Mouse (Mus musculus): Measurements from ENCODE around the gene Nek3. TPM values are rescaled to one million over a fixed set of nuclear protein-coding genes. Genes with fewer than 3 reads are reported as not detected.
"Not testable (repeated sequence)": the region's sequence is repeated elsewhere in the genome, so short reads cannot be mapped to it uniquely, and the experiment has no call there.

Gene Nek3
- polyA plus RNA-seq, 1 experiment from 2014 or later = 4.1 TPM

GRCm38 (mm10) chr8:22142592-22142991, 23.6 kb downstream of the Nek3 start:
- WGBS = 75% methylated on average over 4 of the region's 4 CpGs
- no peak overlapping the region for H3K4me2 ChIP-seq (replicated peaks)
- no peaks in the 10 kb centered on the region for H3K4me1 ChIP-seq
- H3K36me3 ChIP-seq = peaks cover 2% of the 10 kb centered on the region; the same call in 1 of the 2 replicates
- no peaks in the 10 kb centered on the region for H3K27me3 ChIP-seq
- no peaks in the 10 kb centered on the region for H3K9me3 ChIP-seq (replicated peaks)
- no peak overlapping the region for H3K4me3 ChIP-seq (replicated peaks)
- no peak overlapping the region for H3K27ac ChIP-seq (replicated peaks)
- no peak overlapping the region for H3K9ac ChIP-seq
- no peak for ATAC-seq (ENCODE audit: insufficient number of reproducible peaks, low FRiP score, low TSS enrichment, low read depth)

- Histone ChIP-seq H3K36me3 (peaks cover 2% of the 10 kb centered on the region; the same call in 1 of the 2 replicates), H3K4me3 (replicated peaks) (no peak overlapping the region), H3K27ac (replicated peaks) (no peak overlapping the region), H3K9ac (no peak overlapping the region), H3K4me2 (replicated peaks) (no peak overlapping the region), H3K4me1 (no peaks in the 10 kb centered on the region), H3K27me3 (no peaks in the 10 kb centered on the region), H3K9me3 (replicated peaks) (no peaks in the 10 kb centered on the region)
- WGBS = 85% methylated on average over 4 of the region's 4 CpGs
- ATAC-seq (ENCODE audit: insufficient number of reproducible peaks, low FRiP score, low TSS enrichment, low read depth) = no peak
Observed at GRCm38 (mm10) chr8:22141836-22142385, 24.3 kb downstream of the Nek3 start.

- ATAC-seq (ENCODE audit: insufficient number of reproducible peaks, low FRiP score, low TSS enrichment, low read depth); H3K4me2 ChIP-seq (replicated peaks); H3K27ac ChIP-seq (replicated peaks); H3K9me3 ChIP-seq (replicated peaks); H3K4me3 ChIP-seq (replicated peaks); H3K4me1 ChIP-seq; H3K9ac ChIP-seq; H3K27me3 ChIP-seq; H3K36me3 ChIP-seq: not testable (repeated sequence)
- WGBS = 63% methylated on average over 9 of the region's 9 CpGs
Observed at GRCm38 (mm10) chr8:22136462-22136861, 29.8 kb downstream of the Nek3 start.

- 81% methylated on average over 5 of the region's 5 CpGs for WGBS
- Histone ChIP-seq H3K36me3 (no peaks in the 10 kb centered on the region), H3K4me1 (no peaks in the 10 kb centered on the region), H3K27ac (replicated peaks) (no peak overlapping the region), H3K27me3 (no peaks in the 10 kb centered on the region), H3K4me2 (replicated peaks) (no peak overlapping the region), H3K9ac (no peak overlapping the region), H3K4me3 (replicated peaks) (no peak overlapping the region), H3K9me3 (replicated peaks) (no peaks in the 10 kb centered on the region)
- ATAC-seq (ENCODE audit: insufficient number of reproducible peaks, low FRiP score, low TSS enrichment, low read depth) = no peak
Observed at GRCm38 (mm10) chr8:22134750-22135135, 31.5 kb downstream of the Nek3 start.

GRCm38 (mm10) chr8:22134078-22134749, 32.0 kb downstream of the Nek3 start:
- Histone ChIP-seq H3K9me3 (replicated peaks) (no peaks in the 10 kb centered on the region), H3K9ac (no peak overlapping the region), H3K27ac (replicated peaks) (no peak overlapping the region), H3K4me1 (no peaks in the 10 kb centered on the region), H3K27me3 (no peaks in the 10 kb centered on the region), H3K4me2 (replicated peaks) (no peak overlapping the region), H3K4me3 (replicated peaks) (no peak overlapping the region), H3K36me3 (no peaks in the 10 kb centered on the region)
- ATAC-seq (ENCODE audit: insufficient number of reproducible peaks, low FRiP score, low TSS enrichment, low read depth) = no peak
- 91% methylated on average over 7 of the region's 7 CpGs for WGBS

- Histone ChIP-seq H3K9me3 (replicated peaks) (no peaks in the 10 kb centered on the region), H3K27ac (replicated peaks) (no peak overlapping the region), H3K36me3 (no peaks in the 10 kb centered on the region), H3K4me3 (replicated peaks) (no peak overlapping the region), H3K27me3 (no peaks in the 10 kb centered on the region), H3K9ac (no peak overlapping the region), H3K4me1 (no peaks in the 10 kb centered on the region), H3K4me2 (replicated peaks) (no peak overlapping the region)
- WGBS = 60% methylated on average over 12 of the region's 12 CpGs
- peak; percentile 39; the same call in 1 of the 2 replicates for ATAC-seq (ENCODE audit: insufficient number of reproducible peaks, low FRiP score, low TSS enrichment, low read depth)
Observed at GRCm38 (mm10) chr8:22132062-22132461, 34.2 kb downstream of the Nek3 start.

GRCm38 (mm10) chr8:22124220-22125152, 41.7 kb downstream of the Nek3 start, which contains the start of gene Nek5:
TSS of gene Nek5 (minus strand) at chr8:22125053.
- no peaks in the 10 kb centered on the region for H3K36me3 ChIP-seq
- 2% methylated on average over 29 of the region's 29 CpGs for WGBS
- H3K9me3 ChIP-seq (replicated peaks) = no peaks in the 10 kb centered on the region
- 0 out of 2 replicates have a peak, but pooled peaks have one; percentile 45 for ATAC-seq (ENCODE audit: insufficient number of reproducible peaks, low FRiP score, low TSS enrichment, low read depth)
- no peak within 1 kb of the TSS for H3K27ac ChIP-seq (replicated peaks)
- peak within 1 kb of the TSS; percentile 51 for H3K4me3 ChIP-seq (replicated peaks)
- peak within 1 kb of the TSS; percentile 90 for H3K4me2 ChIP-seq (replicated peaks)
- H3K9ac ChIP-seq = 0 out of 2 replicates have a peak within 1 kb of the TSS, but pooled peaks have one; percentile 26
- no peaks in the 10 kb centered on the region for H3K27me3 ChIP-seq
- H3K4me1 ChIP-seq = 0 out of 2 replicates have a peak, but pooled peaks cover 9% of the 10 kb centered on the region

- Histone ChIP-seq H3K4me2 (replicated peaks) (no peak overlapping the region), H3K4me1 (no peaks in the 10 kb centered on the region), H3K9me3 (replicated peaks) (no peaks in the 10 kb centered on the region), H3K27me3 (no peaks in the 10 kb centered on the region), H3K4me3 (replicated peaks) (no peak overlapping the region), H3K27ac (replicated peaks) (no peak overlapping the region), H3K36me3 (no peaks in the 10 kb centered on the region), H3K9ac (no peak overlapping the region)
- WGBS = 76% methylated on average over 4 of the region's 4 CpGs
- ATAC-seq (ENCODE audit: insufficient number of reproducible peaks, low FRiP score, low TSS enrichment, low read depth) = no peak
Observed at GRCm38 (mm10) chr8:22107020-22107419, 59.2 kb downstream of the Nek3 start.

- Histone ChIP-seq H3K27me3 (no peaks in the 10 kb centered on the region), H3K9ac (no peak overlapping the region), H3K4me1 (no peaks in the 10 kb centered on the region), H3K36me3 (no peaks in the 10 kb centered on the region), H3K4me3 (replicated peaks) (no peak overlapping the region), H3K9me3 (replicated peaks) (no peaks in the 10 kb centered on the region), H3K27ac (replicated peaks) (no peak overlapping the region), H3K4me2 (replicated peaks) (no peak overlapping the region)
- 55% methylated on average over 8 of the region's 8 CpGs for WGBS
- no peak for ATAC-seq (ENCODE audit: insufficient number of reproducible peaks, low FRiP score, low TSS enrichment, low read depth)
Observed at GRCm38 (mm10) chr8:22091568-22091967, 74.7 kb downstream of the Nek3 start.

GRCm38 (mm10) chr8:22089226-22089625, 77.0 kb downstream of the Nek3 start:
- no peak overlapping the region for H3K27ac ChIP-seq (replicated peaks)
- WGBS = 93% methylated on average over 4 of the region's 4 CpGs

GRCm38 (mm10) chr8:22079313-22080007, 86.8 kb downstream of the Nek3 start:
- no peak for ATAC-seq (ENCODE audit: insufficient number of reproducible peaks, low FRiP score, low TSS enrichment, low read depth)
- Histone ChIP-seq H3K9me3 (replicated peaks) (no peaks in the 10 kb centered on the region), H3K4me3 (replicated peaks) (no peak overlapping the region), H3K9ac (no peak overlapping the region), H3K36me3 (no peaks in the 10 kb centered on the region), H3K27ac (replicated peaks) (no peak overlapping the region), H3K27me3 (no peaks in the 10 kb centered on the region), H3K4me1 (no peaks in the 10 kb centered on the region), H3K4me2 (replicated peaks) (no peak overlapping the region)
- WGBS = 63% methylated on average over 9 of the region's 9 CpGs

More at GRCm38 (mm10) chr8:22089226-22089625, 77.0 kb downstream of the Nek3 start:
- Histone ChIP-seq H3K36me3 (no peaks in the 10 kb centered on the region), H3K4me1 (no peaks in the 10 kb centered on the region), H3K4me2 (replicated peaks) (no peak overlapping the region), H3K4me3 (replicated peaks) (no peak overlapping the region), H3K9ac (no peak overlapping the region), H3K27me3 (no peaks in the 10 kb centered on the region), H3K9me3 (replicated peaks) (no peaks in the 10 kb centered on the region)
- ATAC-seq (ENCODE audit: insufficient number of reproducible peaks, low FRiP score, low TSS enrichment, low read depth) = no peak

All from embryonic facial prominence, embryonic 15.5 days (tissue).